Mouse (Mus musculus): ENCODE measurements around the gene Meis2.

GRCm38 (mm10) chr2:115852615-115853014 lies 213.0 kb downstream of the Meis2 start:
- TF ChIP-seq EP300 (IDR thresholded peaks at IDR 0.05; ENCODE audit: low read depth) (no peak), CTCF (IDR thresholded peaks at IDR 0.05; ENCODE audit: low read depth) (no peak)

All from liver, embryonic 14.5 days (tissue).